ENCODE assay signal across 10 mouse cellular contexts in genomic region chr14:117831731-117832130, GRCm38 (mm10).
DNase-seq lines count a peak whose midpoint lies in the region; ATAC-seq and TF ChIP-seq lines count a peak whose summit lies in the region.
"Had no signal": no experiment of that assay in that cellular context is flagged by ENCODE, and none has a peak within 500 bp of the region (broad histone marks: within the 10 kb centered on the region; RNA-seq: fewer than 3 reads in every experiment).

No protein-coding gene starts in this region.

- no peak overlapping the region for H3K4me3 ChIP-seq in liver, postnatal 0 days (ENCODE audit: low read depth, low read length)
- no peak overlapping the region for H3K4me3 ChIP-seq in liver, embryonic 11.5 days (ENCODE audit: low read depth, low read length)
- H3K4me3 ChIP-seq: heart, embryonic 13.5 days had no signal

- H3K9ac ChIP-seq in liver, postnatal 0 days (replicated peaks) = no peak overlapping the region
- no peak overlapping the region for H3K9ac ChIP-seq in liver, embryonic 11.5 days (ENCODE audit: low read depth, low read length)
- H3K9ac ChIP-seq: heart, embryonic 13.5 days had no signal

- H3K9me3 ChIP-seq in liver, postnatal 0 days (ENCODE audit: low read length) = no peaks in the 10 kb centered on the region
- H3K9me3 ChIP-seq in liver, embryonic 11.5 days (ENCODE audit: control insufficient read depth, low read length) = no peaks in the 10 kb centered on the region
- H3K9me3 ChIP-seq: heart, embryonic 13.5 days had no signal

- no peak for DNase-seq in liver, postnatal 0 days
- no peak for DNase-seq in liver, embryonic 11.5 days (ENCODE audit: low spot score)
- peak; percentile 75 for DNase-seq in adrenal gland, postnatal 14 days
- DNase-seq in frontal cortex, postnatal 36 days (ENCODE audit: low spot score in 2 of 2) = peak; percentile 21 to 50
- DNase-seq in layer of hippocampus, adult 9-11 months = peak; percentile 40
- peak; percentile 41 to 54 for DNase-seq in right cerebral cortex, postnatal 10 days (ENCODE audit: low spot score in 2 of 2)
- DNase-seq in B cell, adult 2 months = no peak

- no peaks in the 10 kb centered on the region for H3K36me3 ChIP-seq in liver, postnatal 0 days (replicated peaks; ENCODE audit: insufficient read depth, low read length)
- H3K36me3 ChIP-seq in liver, embryonic 11.5 days (ENCODE audit: control insufficient read depth, insufficient read depth, low read length) = no peaks in the 10 kb centered on the region
- H3K36me3 ChIP-seq: heart, embryonic 13.5 days had no signal

- no peaks in the 10 kb centered on the region for H3K4me1 ChIP-seq in liver, postnatal 0 days (ENCODE audit: insufficient read depth)
- H3K4me1 ChIP-seq in liver, embryonic 11.5 days (replicated peaks; ENCODE audit: control insufficient read depth, insufficient read depth, low read length) = no peaks in the 10 kb centered on the region
- H3K4me1 ChIP-seq: heart, embryonic 13.5 days had no signal

- no peak for TF ChIP-seq EP300 in liver, postnatal 0 days (IDR thresholded peaks at IDR 0.05; ENCODE audit: low read depth)

- H3K4me2 ChIP-seq in liver, postnatal 0 days (ENCODE audit: low read depth, low read length) = no peak overlapping the region
- H3K4me2 ChIP-seq in liver, embryonic 11.5 days = no peak overlapping the region
- H3K4me2 ChIP-seq: heart, embryonic 13.5 days had no signal

- ATAC-seq in liver, postnatal 0 days = no peak
- ATAC-seq in liver, embryonic 11.5 days (replicated peaks; ENCODE audit: low FRiP score) = no peak
- ATAC-seq in inflammation-experienced regulatory T-cells, adult 6 months = no peak

- H3K27me3 ChIP-seq in liver, postnatal 0 days (ENCODE audit: insufficient read depth, low read length) = no peaks in the 10 kb centered on the region
- H3K27me3 ChIP-seq in liver, embryonic 11.5 days (replicated peaks; ENCODE audit: control insufficient read depth, insufficient read depth, low read length) = no peaks in the 10 kb centered on the region
- H3K27me3 ChIP-seq: heart, embryonic 13.5 days had no signal

- 63% methylated on average over 4 of the region's 4 CpGs for WGBS in liver, postnatal 0 days (ENCODE audit: insufficient replicate concordance)
- WGBS in liver, embryonic 11.5 days = 68% methylated on average over 4 of the region's 4 CpGs

- peak; percentile 39 for TF ChIP-seq CTCF in liver, postnatal 0 days (IDR thresholded peaks at IDR 0.05; ENCODE audit: low read depth)

- H3K27ac ChIP-seq in liver, postnatal 0 days (ENCODE audit: low read depth) = no peak overlapping the region
- no peak overlapping the region for H3K27ac ChIP-seq in liver, embryonic 11.5 days (ENCODE audit: low read depth, low read length)
- H3K27ac ChIP-seq: heart, embryonic 13.5 days; macrophage had no signal

Comparison
In these comparisons a context has a peak if more than half of its experiments do, and no peak if none do; other contexts are left out.
1. DNase-seq: peak in adrenal gland, postnatal 14 days (single experiment), frontal cortex, postnatal 36 days (2 of 2), layer of hippocampus, adult 9-11 months (single experiment) and right cerebral cortex, postnatal 10 days (2 of 2); none in liver, postnatal 0 days (single experiment), liver, embryonic 11.5 days (single experiment) and B cell, adult 2 months (0 of 2).